In genomic region chr10:13422121-13422520, GRCm38 (mm10) we compare ENCODE assay signal across 13 mouse cellular contexts.
"Had no signal": no experiment of that assay in that cellular context is flagged by ENCODE, and none has a peak within 500 bp of the region (broad histone marks: within the 10 kb centered on the region; RNA-seq: fewer than 3 reads in every experiment).

No protein-coding gene starts in this region.

- H3K27me3 ChIP-seq: limb, embryonic 12.5 days; neural tube, embryonic 13.5 days had no signal

- H3K4me1 ChIP-seq: limb, embryonic 12.5 days; neural tube, embryonic 13.5 days had no signal

- H3K4me2 ChIP-seq: limb, embryonic 12.5 days; neural tube, embryonic 13.5 days had no signal

- H3K9ac ChIP-seq: limb, embryonic 12.5 days; liver, embryonic 14.5 days; neural tube, embryonic 13.5 days had no signal

- H3K36me3 ChIP-seq: limb, embryonic 12.5 days; neural tube, embryonic 13.5 days had no signal

- DNase-seq: kidney, postnatal 10 days; kidney, postnatal 4 days; liver; lung, adult 2 months; lung, postnatal 36 days; right cerebral cortex, adult 18-20 months; thymus, adult 18-20 months; thymus, postnatal 14 days had no signal

- H3K27ac ChIP-seq: layer of hippocampus, adult 2 months; limb, embryonic 12.5 days; liver, embryonic 14.5 days; neural tube, embryonic 13.5 days had no signal

- H3K4me3 ChIP-seq: layer of hippocampus, adult 2 months; limb, embryonic 12.5 days; neural tube, embryonic 13.5 days had no signal

- ATAC-seq: lung, postnatal 0 days had no signal

- H3K9me3 ChIP-seq: limb, embryonic 12.5 days; neural tube, embryonic 13.5 days had no signal
